ENCODE assay signal across 9 mouse cellular contexts in genomic region chr19:8755652-8756051, GRCm38 (mm10). TPM values are rescaled to one million over a fixed set of nuclear protein-coding genes. Genes with fewer than 3 reads are reported as not detected.
DNase-seq lines count a peak whose midpoint lies in the region; ATAC-seq and TF ChIP-seq lines count a peak whose summit lies in the region.
"Had no signal": no experiment of that assay in that cellular context is flagged by ENCODE, and none has a peak within 500 bp of the region (broad histone marks: within the 10 kb centered on the region; RNA-seq: fewer than 3 reads in every experiment).

No protein-coding gene starts in this region.

- no peaks in the 10 kb centered on the region for H3K27me3 ChIP-seq in kidney, embryonic 15.5 days
- no peaks in the 10 kb centered on the region for H3K27me3 ChIP-seq in hindbrain, embryonic 14.5 days (ENCODE audit: control insufficient read depth, insufficient read depth, low read length)

- H3K4me1 ChIP-seq in kidney, embryonic 15.5 days, result peaks cover 22% of the 10 kb centered on the region
- peaks cover 14% of the 10 kb centered on the region for H3K4me1 ChIP-seq in brown adipose tissue, adult 24 weeks (ENCODE audit: control insufficient read depth, insufficient read depth, insufficient read length, low read length)
- H3K4me1 ChIP-seq in hindbrain, embryonic 14.5 days (replicated peaks; ENCODE audit: control insufficient read depth, insufficient read depth, low read length), result peaks cover 28% of the 10 kb centered on the region

- H3K9me3 ChIP-seq in kidney, embryonic 15.5 days (replicated peaks), result no peaks in the 10 kb centered on the region
- H3K9me3 ChIP-seq in hindbrain, embryonic 14.5 days (ENCODE audit: control insufficient read depth, low read length), result no peaks in the 10 kb centered on the region

- no peak for ATAC-seq in kidney, embryonic 15.5 days (replicated peaks; ENCODE audit: low FRiP score)
- no peak for ATAC-seq in hindbrain, embryonic 14.5 days (ENCODE audit: low FRiP score)

- H3K9ac ChIP-seq in kidney, embryonic 15.5 days, result no peak overlapping the region
- no peak overlapping the region for H3K9ac ChIP-seq in hindbrain, embryonic 14.5 days

- peaks cover 50% of the 10 kb centered on the region for H3K36me3 ChIP-seq in kidney, embryonic 15.5 days
- H3K36me3 ChIP-seq in hindbrain, embryonic 14.5 days (replicated peaks; ENCODE audit: control insufficient read depth, insufficient read depth), result peaks cover 49% of the 10 kb centered on the region
- peaks cover 24% of the 10 kb centered on the region for H3K36me3 ChIP-seq in macrophage (ENCODE audit: inconsistent target)

- no peak overlapping the region for H3K27ac ChIP-seq in kidney, embryonic 15.5 days
- 0 out of 2 replicates have a peak overlapping the region, but pooled peaks have one; percentile 23 for H3K27ac ChIP-seq in brown adipose tissue, adult 24 weeks (replicated peaks; ENCODE audit: low read depth, low read length)
- no peak overlapping the region for H3K27ac ChIP-seq in hindbrain, embryonic 14.5 days
- H3K27ac ChIP-seq in macrophage, result peak overlapping the region; percentile 70; the same call in 1 of the 2 replicates
- H3K27ac ChIP-seq in left cerebral cortex, adult 2 months, result no peak overlapping the region

- no peak for TF ChIP-seq CTCF in left cerebral cortex, adult 2 months (IDR thresholded peaks at IDR 0.05)

- H3K79me2 ChIP-seq in macrophage (ENCODE audit: inconsistent target), result peaks cover 60% of the 10 kb centered on the region

- H3K4me2 ChIP-seq in kidney, embryonic 15.5 days, result peak overlapping the region; percentile 71
- H3K4me2 ChIP-seq in hindbrain, embryonic 14.5 days (replicated peaks), result peak overlapping the region; percentile 90; the same call in 1 of the 2 replicates

- no peak for DNase-seq in kidney, adult 8-10 months
- no peak for DNase-seq in hindbrain, embryonic 14.5 days (ENCODE audit: low spot score)
- no peak for DNase-seq in layer of hippocampus, adult 9-11 months
- no peak for DNase-seq in frontal cortex, postnatal 25 days (ENCODE audit: low spot score in 2 of 2)
- no peak for DNase-seq in left cerebral cortex, adult 2 months (ENCODE audit: extremely low spot score in 1 of 2, low spot score in 2 of 2)

- peak overlapping the region; percentile 79 for H3K4me3 ChIP-seq in kidney, embryonic 15.5 days (replicated peaks)
- H3K4me3 ChIP-seq in brown adipose tissue, adult 24 weeks (ENCODE audit: insufficient read depth, low read depth, low read length), result peak overlapping the region; percentile 26
- peak overlapping the region; percentile 84; the same call in 1 of the 2 replicates for H3K4me3 ChIP-seq in hindbrain, embryonic 14.5 days (replicated peaks; ENCODE audit: low read length)
- no peak overlapping the region for H3K4me3 ChIP-seq in macrophage (ENCODE audit: inconsistent target)
- no peak overlapping the region; the same call in 1 of the 2 replicates for H3K4me3 ChIP-seq in left cerebral cortex, adult 2 months

- intact Hi-C loops in left cerebral cortex, adult 2 months (cut with DNase I), result no loop called here

- 67% methylated on average over 3 of the region's 3 CpGs for WGBS in kidney, embryonic 15.5 days
- whole genome bisulfite sequencing in hindbrain, embryonic 14.5 days, result 82% methylated on average over 3 of the region's 3 CpGs
- WGBS in macrophage (ENCODE audit: missing documents), result 83% methylated on average over 3 of the region's 3 CpGs

RNA-seq across cellular contexts. Expression of gene Nxf1, which starts 1.2 kb away (rescaled TPM):
- 183 and 189 TPM in 2 replicates for polyA plus RNA-seq in kidney, embryonic 15.5 days (2015; fragmentation: Nextera tagmentation; extraction: Ambion mirVana)
- polyA plus RNA-seq in brown adipose tissue, adult 24 weeks (2012; ENCODE audit: insufficient read depth, insufficient read length, missing spikeins), result 51.6 and 58.1 TPM in 2 replicates
- polyA plus RNA-seq in hindbrain, embryonic 14.5 days (2014; fragmentation: Nextera tagmentation; extraction: Ambion mirVana), result 120 and 125 TPM in 2 replicates
- 1,000 to 10,000 TPM in 4 of 26 experiments, 100 to 1,000 TPM in 22; 486 to 1,281 (median 796) TPM for total RNA-seq in macrophage (2018; cell fraction: chromatin; rRNA removed)
- total RNA-seq in macrophage (2018; cell fraction: cytosol; rRNA removed), result 10 to 100 TPM; 49.8 to 90.5 (median 68.6) TPM
- total RNA-seq in macrophage (2018; cell fraction: nucleus; rRNA removed), result 1,000 to 10,000 TPM in 2 of 26 experiments, 100 to 1,000 TPM in 24; 352 to 1,871 (median 566) TPM
- polyA plus RNA-seq in macrophage (2018), result 68.7 to 115 TPM (median 96.9 TPM) in 3 replicates
- total RNA-seq in left cerebral cortex, adult 2 months (2021), result 10 to 100 TPM; 90.2 to 98.8 TPM

RNA-seq across cellular contexts. Expression of gene Stx5a, which starts 14.4 kb away (rescaled TPM):
- 132 and 145 TPM in 2 replicates for polyA plus RNA-seq in kidney, embryonic 15.5 days (2015; fragmentation: Nextera tagmentation; extraction: Ambion mirVana)
- polyA plus RNA-seq in brown adipose tissue, adult 24 weeks (2012; ENCODE audit: insufficient read depth, insufficient read length, missing spikeins), result 30.7 and 43.6 TPM in 2 replicates
- polyA plus RNA-seq in hindbrain, embryonic 14.5 days (2014; fragmentation: Nextera tagmentation; extraction: Ambion mirVana), result 102 and 103 TPM in 2 replicates
- 100 to 1,000 TPM; 163 to 373 (median 250) TPM for total RNA-seq in macrophage (2018; cell fraction: chromatin; rRNA removed)
- total RNA-seq in macrophage (2018; cell fraction: cytosol; rRNA removed), result 10 to 100 TPM; 28.8 to 50.4 (median 38.5) TPM
- 100 to 1,000 TPM in 24 of 26 experiments, 10 to 100 TPM in 2; 96.6 to 222 (median 140) TPM for total RNA-seq in macrophage (2018; cell fraction: nucleus; rRNA removed)
- 32.3 to 65.9 TPM (median 61.9 TPM) in 3 replicates for polyA plus RNA-seq in macrophage (2018)
- total RNA-seq in left cerebral cortex, adult 2 months (2021), result 10 to 100 TPM; 71.2 to 77.9 TPM

RNA-seq across cellular contexts. Expression of gene 1700092M07Rik, which starts 15.1 kb away (rescaled TPM):
- polyA plus RNA-seq in kidney, embryonic 15.5 days (2015; fragmentation: Nextera tagmentation; extraction: Ambion mirVana), result 2.0 and 2.6 TPM in 2 replicates
- polyA plus RNA-seq in brown adipose tissue, adult 24 weeks (2012; ENCODE audit: insufficient read depth, insufficient read length, missing spikeins), result not detected in 2 replicates
- polyA plus RNA-seq in hindbrain, embryonic 14.5 days (2014; fragmentation: Nextera tagmentation; extraction: Ambion mirVana), result 0.84 and 0.90 TPM in 2 replicates
- 1 to 10 TPM in 10 of 26 experiments, not detected in 16; 2.8 to 8.1 (median 3.6) TPM for total RNA-seq in macrophage (2018; cell fraction: chromatin; rRNA removed)
- total RNA-seq in macrophage (2018; cell fraction: cytosol; rRNA removed), result not detected
- total RNA-seq in macrophage (2018; cell fraction: nucleus; rRNA removed), result 1 to 10 TPM in 4 of 26 experiments, not detected in 22; 2.2 to 3.7 (median 2.5) TPM
- not detected in 3 replicates for polyA plus RNA-seq in macrophage (2018)
- total RNA-seq in left cerebral cortex, adult 2 months (2021), result 1 to 10 TPM; 1.4 to 1.8 TPM
- polyA plus RNA-seq: large intestine, adult 2 months had no signal

RNA-seq across cellular contexts. Expression of gene Tmem223, which starts 15.1 kb away (rescaled TPM):
- 206 and 220 TPM in 2 replicates for polyA plus RNA-seq in kidney, embryonic 15.5 days (2015; fragmentation: Nextera tagmentation; extraction: Ambion mirVana)
- polyA plus RNA-seq in brown adipose tissue, adult 24 weeks (2012; ENCODE audit: insufficient read depth, insufficient read length, missing spikeins), result 140 and 154 TPM in 2 replicates
- polyA plus RNA-seq in hindbrain, embryonic 14.5 days (2014; fragmentation: Nextera tagmentation; extraction: Ambion mirVana), result 209 and 273 TPM in 2 replicates
- 10 to 100 TPM in 24 of 26 experiments, 1 to 10 TPM in 2; 5.7 to 29.3 (median 15.9) TPM for total RNA-seq in macrophage (2018; cell fraction: chromatin; rRNA removed)
- total RNA-seq in macrophage (2018; cell fraction: cytosol; rRNA removed), result 10 to 100 TPM; 22.3 to 39.5 (median 32.9) TPM
- total RNA-seq in macrophage (2018; cell fraction: nucleus; rRNA removed), result 10 to 100 TPM; 16.5 to 42.0 (median 25.1) TPM
- 14.9 to 33.7 TPM (median 26.6 TPM) in 3 replicates for polyA plus RNA-seq in macrophage (2018)
- 10 to 100 TPM; 63.8 to 66.8 TPM for total RNA-seq in left cerebral cortex, adult 2 months (2021)

RNA-seq across cellular contexts. Expression of gene Tmem179b, which starts 18.6 kb away (rescaled TPM):
- polyA plus RNA-seq in kidney, embryonic 15.5 days (2015; fragmentation: Nextera tagmentation; extraction: Ambion mirVana), result 83.6 and 85.6 TPM in 2 replicates
- polyA plus RNA-seq in brown adipose tissue, adult 24 weeks (2012; ENCODE audit: insufficient read depth, insufficient read length, missing spikeins), result 34.0 and 34.8 TPM in 2 replicates
- 29.3 and 37.5 TPM in 2 replicates for polyA plus RNA-seq in hindbrain, embryonic 14.5 days (2014; fragmentation: Nextera tagmentation; extraction: Ambion mirVana)
- 10 to 100 TPM in 15 of 26 experiments, 1 to 10 TPM in 11; 3.2 to 23.5 (median 12.1) TPM for total RNA-seq in macrophage (2018; cell fraction: chromatin; rRNA removed)
- 100 to 1,000 TPM in 2 of 26 experiments, 10 to 100 TPM in 24; 58.3 to 105 (median 84.5) TPM for total RNA-seq in macrophage (2018; cell fraction: cytosol; rRNA removed)
- 10 to 100 TPM in 25 of 26 experiments, 1 to 10 TPM in 1; 8.6 to 64.0 (median 37.8) TPM for total RNA-seq in macrophage (2018; cell fraction: nucleus; rRNA removed)
- 70.7 to 93.4 TPM (median 87.5 TPM) in 3 replicates for polyA plus RNA-seq in macrophage (2018)
- 1 to 10 TPM; 8.2 to 8.7 TPM for total RNA-seq in left cerebral cortex, adult 2 months (2021)

Comparison
In these comparisons a context has a peak if more than half of its experiments do, and no peak if none do; other contexts are left out.
1. H3K27ac ChIP-seq: peak in brown adipose tissue, adult 24 weeks (single experiment) and macrophage (single experiment); none in kidney, embryonic 15.5 days (single experiment), hindbrain, embryonic 14.5 days (single experiment) and left cerebral cortex, adult 2 months (single experiment).
2. H3K4me3 ChIP-seq: peak in kidney, embryonic 15.5 days (single experiment), brown adipose tissue, adult 24 weeks (single experiment) and hindbrain, embryonic 14.5 days (single experiment); none in macrophage (single experiment) and left cerebral cortex, adult 2 months (single experiment).